Mouse (Mus musculus) myocyte (in vitro differentiated cells): ENCODE data around the gene Ttll12.

Source experiments
- E2F4 ChIP-seq: IDR thresholded peaks from one replicate; pipeline ENCODE4 v1.6.1; 2011; ENCODE audit warnings: mild to moderate bottlenecking, control low read depth, moderate library complexity; ENCODE audit not compliant: insufficient read depth
- MAX ChIP-seq: IDR thresholded peaks from one replicate; pipeline ENCODE4 v1.6.1; 2011; ENCODE audit warnings: low read depth, mild to moderate bottlenecking, control low read depth
- POLR2A ChIP-seq: IDR thresholded peaks from one replicate; pipeline ENCODE4 v1.6.1; 2011; ENCODE audit warnings: low read depth, mild to moderate bottlenecking, control low read depth, moderate library complexity; ENCODE audit not compliant: insufficient read length
- POLR2AphosphoS2 ChIP-seq: IDR thresholded peaks from one replicate; pipeline ENCODE4 v1.6.1; 2011; ENCODE audit warnings: low read depth, control low read depth; ENCODE audit not compliant: insufficient read length
- SRF ChIP-seq: IDR thresholded peaks from one replicate; pipeline ENCODE4 v1.6.1; 2011; ENCODE audit warnings: low read depth; ENCODE audit not compliant: control insufficient read depth, insufficient read length

DNA sequence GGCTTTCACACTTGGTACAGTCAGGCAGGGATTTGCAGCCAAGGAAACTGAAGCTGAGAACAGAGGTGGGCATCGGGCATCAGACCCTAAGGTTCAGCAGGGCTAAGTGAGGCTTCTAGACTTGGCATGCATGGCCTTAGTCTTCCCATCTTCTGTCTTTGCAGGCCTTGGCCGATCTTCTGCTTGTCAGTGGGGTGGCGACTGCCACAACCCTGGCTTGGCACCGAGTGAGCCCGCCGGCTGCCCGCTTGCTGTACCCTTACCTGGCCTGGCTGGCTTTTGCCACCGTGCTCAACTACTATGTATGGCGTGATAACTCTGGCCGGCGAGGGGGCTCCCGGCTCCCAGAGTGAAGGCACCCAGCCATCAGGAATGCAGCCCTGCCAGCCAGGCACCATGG is 21.4 kb downstream of the Ttll12 start:
- TF ChIP-seq POLR2A (no peak), E2F4 (no peak), POLR2AphosphoS2 (no peak), MAX (no peak), SRF (no peak)
